Mouse (Mus musculus): ENCODE data around the gene Axin2. TPM values are rescaled to one million over a fixed set of nuclear protein-coding genes. Genes with fewer than 3 reads are reported as not detected.
"Not testable (repeated sequence)": the region's sequence is repeated elsewhere in the genome, so short reads cannot be mapped to it uniquely, and the experiment has no call there.

Axin2 gene
- 1 to 10 TPM; 9.5 to 9.8 TPM for total RNA-seq (2021)
- long read RNA-seq, experiment 1, partial matches to known transcripts, result 0 of 1 reads
- long read RNA-seq, experiment 1, other reads (novel, unspliced or antisense), result 1 of 1 reads
- long read RNA-seq, experiment 2, partial matches to known transcripts, result 1 of 2 reads
- long read RNA-seq, experiment 2, other reads (novel, unspliced or antisense), result 1 of 2 reads

GRCm38 (mm10) chr11:108920158-108920635 is at the start of gene Axin2:
Gene Axin2 (plus strand): TSS chr11:108920349.
- peak; percentile 94 for DNase-seq

DNA sequence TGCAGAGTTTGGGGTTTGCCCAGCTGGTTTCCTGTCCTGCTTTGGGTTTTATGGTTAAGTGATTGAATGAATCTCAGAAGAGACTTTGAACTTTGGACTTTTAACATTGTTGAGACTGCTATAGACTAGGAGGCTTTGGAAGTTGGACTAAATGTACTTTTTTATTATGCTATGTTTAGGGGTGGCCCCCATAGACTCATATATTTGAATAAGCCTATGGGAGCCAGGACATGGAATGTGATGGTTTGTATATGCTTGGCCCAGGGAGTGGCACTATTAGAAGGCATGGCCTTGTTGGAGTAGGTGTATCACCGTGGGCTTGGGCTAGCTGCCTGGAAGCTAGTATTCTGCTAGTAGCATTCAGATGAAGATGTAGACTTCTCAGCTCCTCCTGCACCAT is 48.9 kb upstream of the Axin2 start:
- not testable (repeated sequence) for DNase-seq

GRCm38 (mm10) chr11:108871748-108872147 is 48.4 kb upstream of the Axin2 start:
- DNase-seq, result no peak

GRCm38 (mm10) chr11:108876633-108877205 is 43.4 kb upstream of the Axin2 start:
- DNase-seq, result no peak

DNA sequence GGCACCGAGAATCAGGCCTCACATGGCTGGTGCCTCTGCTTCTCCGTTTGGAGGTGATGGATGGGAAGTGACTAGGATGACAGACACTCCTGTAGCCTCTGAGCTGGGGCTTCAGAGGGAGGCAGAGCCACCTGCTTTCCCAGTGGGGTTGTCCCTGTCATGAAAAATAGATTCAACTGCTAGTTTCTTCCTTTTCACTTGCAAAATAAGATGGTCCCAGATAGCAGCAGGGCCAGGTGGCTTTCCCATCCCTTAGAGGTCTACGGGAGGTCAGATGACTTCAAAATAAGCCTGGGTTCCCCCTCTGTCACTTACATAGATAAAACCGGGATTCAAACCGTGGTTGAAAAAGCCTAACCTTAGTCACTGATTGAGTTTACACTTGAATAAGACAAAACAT is 42.6 kb upstream of the Axin2 start:
- DNase-seq, result no peak

- DNase-seq, result no peak
These were observed 39.6 kb upstream of the Axin2 start for GRCm38 (mm10) chr11:108880546-108880945.

GRCm38 (mm10) chr11:108881662-108882061 is 38.5 kb upstream of the Axin2 start:
- DNase-seq, result no peak

- DNase-seq, result no peak
These were observed 34.8 kb upstream of the Axin2 start for GRCm38 (mm10) chr11:108885276-108885896.

- DNase-seq, result no peak
These were observed 34.1 kb upstream of the Axin2 start for GRCm38 (mm10) chr11:108886060-108886459.

- DNase-seq, result no peak
These were observed 31.0 kb upstream of the Axin2 start for GRCm38 (mm10) chr11:108889121-108889520.

DNA sequence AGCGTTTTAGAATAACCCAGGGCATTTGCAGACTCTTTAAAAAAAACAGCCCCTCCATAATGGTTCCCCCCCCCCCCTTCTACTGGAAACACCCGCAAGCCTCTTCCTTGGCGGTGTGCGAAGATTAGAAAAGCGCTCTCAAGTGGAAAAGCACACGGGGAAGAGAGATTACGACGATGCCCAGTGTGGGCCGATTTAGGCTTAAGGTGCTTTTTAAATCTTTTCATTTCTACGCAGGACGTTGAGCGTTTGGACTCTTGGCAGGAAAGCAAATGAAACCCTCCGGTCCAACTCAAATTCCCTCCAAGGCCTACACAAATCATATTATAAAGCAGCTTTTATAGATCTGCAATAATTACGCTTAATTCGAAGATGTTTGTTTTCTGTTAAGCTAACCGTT is 29.6 kb upstream of the Axin2 start:
- DNase-seq, result no peak

DNA sequence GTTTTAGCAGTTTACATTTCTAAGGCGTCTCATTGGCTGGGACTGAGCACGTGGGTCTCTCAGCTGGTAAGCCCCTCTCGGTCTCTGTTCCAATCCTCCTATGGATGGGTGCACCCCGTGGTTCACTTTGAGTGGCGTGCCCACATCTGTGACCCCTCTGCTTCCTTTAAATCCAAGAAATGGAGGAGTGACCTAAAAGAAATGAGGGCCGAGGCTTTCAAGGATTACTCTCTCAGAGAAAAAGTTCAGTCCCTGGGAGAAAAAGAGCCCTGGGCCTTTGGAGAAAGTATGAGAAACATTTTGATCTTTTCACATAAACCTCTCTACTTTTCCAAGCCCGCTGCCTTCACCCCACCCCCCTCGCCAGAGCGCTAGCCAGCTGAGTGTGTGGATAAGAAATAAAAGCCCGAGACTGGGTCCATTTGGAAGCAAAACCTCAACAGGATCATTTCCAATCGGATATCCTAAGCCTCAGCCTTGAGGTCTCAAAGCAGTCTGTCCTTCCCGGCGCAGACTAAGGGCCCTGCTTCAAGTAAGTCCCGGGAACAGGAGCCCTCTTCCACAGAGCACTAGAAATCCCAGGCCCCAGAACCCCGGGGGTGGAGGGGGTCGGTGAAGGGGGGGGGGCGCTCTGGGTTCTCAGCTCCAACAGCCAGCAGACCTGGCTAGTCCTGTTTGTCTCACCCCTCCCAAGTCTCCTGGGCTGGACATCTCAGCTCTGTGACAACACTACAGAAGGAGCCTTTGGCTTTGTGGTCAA is 28.9 kb upstream of the Axin2 start:
- DNase-seq, result peak; percentile 56

DNA sequence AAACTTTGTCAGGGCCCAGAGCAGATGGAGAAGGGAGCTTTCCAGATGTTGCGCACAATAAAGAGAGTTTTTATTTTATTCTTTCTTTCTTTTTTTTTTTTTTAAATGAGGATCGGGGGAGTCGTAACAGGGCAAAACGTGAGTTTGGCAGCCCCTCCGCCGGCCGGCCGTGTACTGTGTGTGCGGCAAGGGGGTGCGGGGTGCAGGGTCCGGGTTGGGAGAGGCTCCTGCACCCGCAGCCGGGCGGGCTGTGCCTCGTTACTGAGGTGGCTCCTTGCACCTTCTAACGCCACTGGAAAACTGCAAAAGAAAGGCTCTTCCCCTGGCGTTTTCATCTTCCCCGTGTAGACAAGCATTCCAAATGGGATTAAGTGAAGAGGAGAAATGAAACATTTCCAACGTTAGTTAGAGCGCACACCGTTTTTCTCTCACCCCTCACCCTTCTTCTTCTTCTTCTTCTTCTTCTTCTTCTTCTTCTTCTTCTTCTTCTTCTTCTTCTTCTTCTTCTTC is 28.2 kb upstream of the Axin2 start:
- DNase-seq, result no peak

DNA sequence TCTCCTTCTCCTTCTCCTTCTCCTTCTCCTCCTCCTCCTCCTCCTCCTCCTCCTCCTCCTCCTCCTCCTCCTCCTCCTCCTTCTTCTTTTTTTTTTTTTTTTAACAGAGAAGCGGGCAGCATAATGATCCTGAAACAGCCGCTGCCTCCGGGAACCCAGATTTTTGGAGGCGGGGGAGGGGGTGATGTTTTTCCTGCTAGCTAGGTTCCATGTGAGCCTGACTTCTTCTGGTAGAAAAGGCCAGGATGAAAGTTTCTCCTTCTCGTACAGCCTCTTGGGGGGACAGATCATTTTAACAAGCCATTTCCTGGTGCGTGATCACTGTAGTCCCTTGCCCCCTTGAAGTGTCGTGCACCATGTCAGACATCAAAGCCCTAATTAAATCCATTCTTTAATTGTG is 27.7 kb upstream of the Axin2 start:
- DNase-seq, result no peak

GRCm38 (mm10) chr11:108893232-108893790 is 26.8 kb upstream of the Axin2 start:
- DNase-seq, result no peak

DNA sequence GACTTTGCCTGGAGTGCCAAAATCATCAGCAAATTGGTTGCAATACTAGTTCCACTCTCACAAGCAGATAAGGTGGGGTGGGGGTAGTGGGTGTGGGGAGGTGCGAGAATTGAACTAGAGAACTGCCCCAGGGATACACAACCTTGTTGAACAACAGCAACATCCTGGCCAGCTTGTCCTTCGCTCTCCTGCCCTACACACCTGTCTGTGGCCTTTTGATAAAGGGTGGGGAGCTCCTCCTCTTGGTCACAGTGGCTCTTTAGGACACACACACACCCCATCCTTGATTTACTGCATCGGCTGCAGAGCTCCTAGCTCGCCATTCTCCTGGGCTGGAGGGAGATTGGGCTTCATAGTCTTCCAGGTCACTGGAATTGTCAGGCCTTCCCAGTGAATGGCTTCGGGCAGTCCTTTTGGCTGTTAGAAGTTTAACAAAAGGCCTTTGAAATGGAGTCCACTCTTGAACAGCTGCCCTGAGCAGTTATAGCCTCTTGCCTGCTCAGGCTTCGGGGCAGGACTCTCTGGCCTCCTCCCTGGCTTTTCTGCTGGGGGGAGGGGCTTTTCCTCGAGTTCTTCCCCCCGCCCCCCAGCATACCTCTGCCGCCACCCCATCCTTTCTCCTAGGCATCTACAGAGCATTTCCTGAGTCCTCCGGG is 26.2 kb upstream of the Axin2 start:
- no peak for DNase-seq

DNA sequence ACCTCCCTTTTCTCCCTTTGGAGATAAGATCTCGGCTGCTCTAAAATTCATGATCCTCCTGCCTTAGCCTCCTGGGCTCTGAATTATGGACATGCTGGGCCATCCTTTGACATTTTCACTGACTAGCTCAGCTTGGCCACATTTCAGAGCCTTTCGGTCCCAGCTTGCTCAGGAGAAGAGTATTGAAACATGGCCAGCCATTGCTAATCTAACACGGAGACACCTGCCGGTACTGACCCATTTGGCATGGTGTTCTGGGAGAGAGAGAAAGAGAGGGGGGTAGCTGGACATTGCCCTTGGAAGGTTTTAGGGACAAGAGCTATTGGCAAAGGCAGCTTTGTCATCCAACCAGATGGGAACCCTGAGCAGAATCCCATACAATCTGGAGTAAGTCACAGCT is 23.1 kb upstream of the Axin2 start:
- no peak for DNase-seq

- no peak for DNase-seq
These were observed 22.1 kb upstream of the Axin2 start for GRCm38 (mm10) chr11:108898063-108898462.

DNA sequence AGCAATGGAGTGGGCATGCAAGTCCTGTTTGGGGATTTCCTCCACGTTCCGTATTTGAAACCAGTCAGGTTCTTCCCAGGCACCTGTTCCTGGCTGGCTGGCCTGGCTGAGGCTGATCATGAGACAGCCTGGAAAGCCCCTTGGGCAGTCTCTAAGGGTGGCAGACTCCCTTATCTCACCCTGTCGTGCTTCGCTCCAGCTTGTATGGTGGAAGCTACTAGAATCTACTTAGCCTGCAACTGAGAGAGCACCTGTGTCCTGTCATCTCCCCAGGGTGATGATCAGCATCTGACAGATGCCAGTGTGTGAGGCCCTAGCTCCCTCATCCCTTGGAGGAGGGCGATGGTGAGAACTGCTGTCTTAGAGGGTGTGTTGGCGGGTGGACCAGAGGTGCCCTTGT is 21.7 kb upstream of the Axin2 start:
- DNase-seq, result no peak

GRCm38 (mm10) chr11:108900718-108901488 is 19.2 kb upstream of the Axin2 start:
- DNase-seq, result peak; percentile 71

DNA sequence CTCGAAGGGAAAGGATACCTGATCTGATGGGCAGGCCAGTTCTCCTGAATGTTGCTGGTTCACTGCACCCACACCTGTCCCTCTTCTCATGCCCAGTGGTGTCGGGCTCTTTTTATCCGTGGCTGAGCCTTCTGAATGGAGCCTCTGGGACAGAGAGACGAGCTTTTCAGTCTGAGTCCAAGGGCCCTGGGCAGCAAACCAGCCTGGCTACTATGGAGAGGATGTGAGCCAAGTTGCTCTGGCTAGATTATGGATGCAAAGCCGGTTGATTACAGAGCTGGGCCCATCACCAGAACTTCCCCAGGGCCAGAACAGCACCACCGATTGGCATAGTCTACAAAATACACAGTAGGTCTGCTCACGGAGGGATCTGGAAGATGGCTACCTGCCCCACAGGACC is 18.5 kb upstream of the Axin2 start:
- peak; percentile 27 for DNase-seq

Measured in gastrocnemius, postnatal 25 days (tissue).